Mouse (Mus musculus): ENCODE results near the gene Cox15. TPM values are rescaled to one million over a fixed set of nuclear protein-coding genes. Genes with fewer than 3 reads are reported as not detected.

Cox15 gene
- polyA plus RNA-seq, 1 experiment from 2014 or later, result 6.4 TPM

DNA sequence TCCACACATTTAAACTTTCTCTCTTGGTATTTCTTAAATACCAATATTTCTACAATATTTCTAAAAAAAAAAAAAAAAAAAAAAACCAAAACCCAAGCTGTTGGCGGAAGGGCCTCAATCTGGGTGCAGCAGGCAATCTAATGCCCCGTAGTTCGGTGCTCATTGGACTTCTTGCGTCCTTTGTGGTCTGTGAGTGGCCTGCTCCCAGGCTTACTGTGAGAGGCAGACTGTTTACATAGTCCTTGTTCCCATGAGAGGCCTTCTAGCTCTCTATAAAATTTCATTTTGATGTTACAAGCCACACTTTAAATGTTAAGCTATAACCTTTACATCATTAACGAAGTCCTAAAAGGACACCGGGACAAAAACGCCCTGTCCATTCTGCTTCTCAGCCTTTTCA, 44.6 kb downstream of the Cox15 start:
- 94% methylated on average over 7 of the region's 7 CpGs for WGBS
- DNase-seq (ENCODE audit: low spot score), result no peak

DNA sequence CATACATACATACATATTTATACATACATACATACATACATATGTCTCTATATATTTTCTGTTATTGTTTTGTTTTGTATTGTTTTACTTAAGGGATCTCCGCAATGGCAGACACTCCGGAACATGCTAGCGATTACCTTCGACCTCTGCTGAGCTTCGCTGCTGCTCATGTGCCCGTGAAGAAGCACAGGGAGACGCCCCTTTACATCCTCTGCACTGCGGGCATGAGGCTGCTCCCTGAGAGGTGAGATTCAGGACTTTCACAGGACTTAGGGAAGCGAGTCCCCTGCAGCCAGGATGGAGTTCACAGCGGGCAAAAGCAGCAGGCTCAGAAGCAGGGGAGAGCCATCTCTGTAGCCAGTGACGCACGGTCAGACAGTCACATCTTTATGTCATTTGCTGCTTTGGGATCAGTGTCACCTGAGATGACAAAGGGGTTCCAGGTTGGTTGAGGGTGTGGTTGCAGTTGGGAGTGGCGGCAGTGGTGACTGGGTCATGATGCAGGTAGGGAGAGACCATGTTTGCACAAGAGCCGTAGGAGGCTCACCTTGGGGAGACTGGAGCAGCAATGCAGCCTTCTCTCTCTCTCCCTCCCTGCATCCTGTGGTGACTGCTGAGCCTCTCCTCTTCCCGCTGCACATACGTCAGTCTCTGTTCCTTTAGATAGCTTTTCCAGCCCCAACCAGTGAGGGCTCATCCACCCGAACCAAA, 47.9 kb downstream of the Cox15 start:
- no peaks in the 10 kb centered on the region for H3K27me3 ChIP-seq (ENCODE audit: insufficient read depth, low read length)
- no peak for DNase-seq (ENCODE audit: low spot score)
- H3K9ac ChIP-seq (ENCODE audit: low read depth, low read length), result no peak overlapping the region
- no peak for ATAC-seq (replicated peaks; ENCODE audit: low FRiP score, low read depth)
- H3K4me3 ChIP-seq (replicated peaks; ENCODE audit: low read depth, low read length), result no peak overlapping the region
- WGBS, result 71% methylated on average over 17 of the region's 17 CpGs
- no peak for TF ChIP-seq CTCF (IDR thresholded peaks at IDR 0.05; ENCODE audit: low read depth)
- H3K4me1 ChIP-seq (replicated peaks; ENCODE audit: insufficient read depth, low read length), result no peaks in the 10 kb centered on the region
- peaks cover 13% of the 10 kb centered on the region; the same call in 1 of the 2 replicates for H3K36me3 ChIP-seq (ENCODE audit: insufficient read depth, low read length)
- H3K4me2 ChIP-seq (ENCODE audit: low read length), result no peak overlapping the region
- no peaks in the 10 kb centered on the region for H3K9me3 ChIP-seq (replicated peaks; ENCODE audit: low read length)
- H3K27ac ChIP-seq, result no peak overlapping the region

More for the DNA sequence above, 44.6 kb downstream of the Cox15 start:
- no peaks in the 10 kb centered on the region for H3K9me3 ChIP-seq (replicated peaks; ENCODE audit: low read length)
- H3K4me1 ChIP-seq (replicated peaks; ENCODE audit: insufficient read depth, low read length), result 0 out of 2 replicates have a peak, but pooled peaks cover 4% of the 10 kb centered on the region
- no peak overlapping the region for H3K27ac ChIP-seq
- H3K36me3 ChIP-seq (ENCODE audit: insufficient read depth, low read length), result peaks cover 13% of the 10 kb centered on the region; the same call in 1 of the 2 replicates
- no peak overlapping the region for H3K9ac ChIP-seq (ENCODE audit: low read depth, low read length)
- no peak overlapping the region for H3K4me2 ChIP-seq (ENCODE audit: low read length)
- no peaks in the 10 kb centered on the region for H3K27me3 ChIP-seq (ENCODE audit: insufficient read depth, low read length)
- no peak for ATAC-seq (replicated peaks; ENCODE audit: low FRiP score, low read depth)
- no peak overlapping the region for H3K4me3 ChIP-seq (replicated peaks; ENCODE audit: low read depth, low read length)
- TF ChIP-seq CTCF (IDR thresholded peaks at IDR 0.05; ENCODE audit: low read depth), result no peak

DNA sequence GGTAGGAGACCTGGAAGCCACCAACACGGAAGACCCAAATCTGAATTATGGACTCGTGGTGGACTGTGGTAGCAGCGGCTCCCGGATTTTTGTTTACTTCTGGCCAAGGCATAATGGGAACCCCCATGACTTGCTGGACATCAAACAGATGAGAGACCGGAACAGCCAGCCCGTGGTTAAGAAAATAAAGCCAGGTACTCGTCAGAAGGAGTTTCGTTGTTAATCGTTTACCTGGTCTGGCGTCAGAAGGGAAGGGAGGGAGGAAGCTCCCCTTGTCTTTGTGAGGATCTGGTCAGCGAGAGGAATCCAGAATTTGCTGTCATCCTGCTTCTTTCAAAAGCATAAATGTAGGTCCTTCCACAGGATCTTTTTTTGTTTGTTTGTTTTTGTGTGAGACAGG, 48.6 kb downstream of the Cox15 start:
- no peaks in the 10 kb centered on the region for H3K9me3 ChIP-seq (replicated peaks; ENCODE audit: low read length)
- no peak overlapping the region for H3K9ac ChIP-seq (ENCODE audit: low read depth, low read length)
- WGBS, result 63% methylated on average over 11 of the region's 11 CpGs
- H3K4me1 ChIP-seq (replicated peaks; ENCODE audit: insufficient read depth, low read length), result no peaks in the 10 kb centered on the region
- DNase-seq (ENCODE audit: low spot score) (no peak), ATAC-seq (replicated peaks; ENCODE audit: low FRiP score, low read depth) (no peak)
- H3K4me2 ChIP-seq (ENCODE audit: low read length), result no peak overlapping the region
- no peak for TF ChIP-seq CTCF (IDR thresholded peaks at IDR 0.05; ENCODE audit: low read depth)
- H3K4me3 ChIP-seq (replicated peaks; ENCODE audit: low read depth, low read length), result no peak overlapping the region
- H3K36me3 ChIP-seq (ENCODE audit: insufficient read depth, low read length), result peaks cover 13% of the 10 kb centered on the region; the same call in 1 of the 2 replicates
- no peak overlapping the region for H3K27ac ChIP-seq
- H3K27me3 ChIP-seq (ENCODE audit: insufficient read depth, low read length), result no peaks in the 10 kb centered on the region

DNA sequence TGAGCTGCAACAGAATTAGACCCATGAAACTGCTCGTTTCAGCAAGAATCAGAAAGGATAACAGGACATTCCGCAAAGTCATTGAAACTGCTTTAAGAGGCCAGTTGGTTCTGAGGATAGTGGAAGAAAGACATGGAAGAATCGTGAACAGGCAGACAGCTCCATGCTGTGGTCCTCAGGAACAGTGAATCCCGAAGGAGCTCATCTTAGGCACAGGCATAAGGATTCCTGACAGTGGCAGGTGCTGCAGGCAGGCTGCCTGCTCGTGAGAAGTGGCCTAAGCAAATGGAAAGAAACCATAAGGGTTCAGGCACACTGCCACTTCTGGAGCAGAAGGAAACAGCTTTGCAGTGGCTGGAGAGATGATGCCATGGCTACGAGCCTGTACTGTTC, 53.0 kb downstream of the Cox15 start:
- DNase-seq (ENCODE audit: low spot score), result no peak
- no peak for TF ChIP-seq CTCF (IDR thresholded peaks at IDR 0.05; ENCODE audit: low read depth)

DNA sequence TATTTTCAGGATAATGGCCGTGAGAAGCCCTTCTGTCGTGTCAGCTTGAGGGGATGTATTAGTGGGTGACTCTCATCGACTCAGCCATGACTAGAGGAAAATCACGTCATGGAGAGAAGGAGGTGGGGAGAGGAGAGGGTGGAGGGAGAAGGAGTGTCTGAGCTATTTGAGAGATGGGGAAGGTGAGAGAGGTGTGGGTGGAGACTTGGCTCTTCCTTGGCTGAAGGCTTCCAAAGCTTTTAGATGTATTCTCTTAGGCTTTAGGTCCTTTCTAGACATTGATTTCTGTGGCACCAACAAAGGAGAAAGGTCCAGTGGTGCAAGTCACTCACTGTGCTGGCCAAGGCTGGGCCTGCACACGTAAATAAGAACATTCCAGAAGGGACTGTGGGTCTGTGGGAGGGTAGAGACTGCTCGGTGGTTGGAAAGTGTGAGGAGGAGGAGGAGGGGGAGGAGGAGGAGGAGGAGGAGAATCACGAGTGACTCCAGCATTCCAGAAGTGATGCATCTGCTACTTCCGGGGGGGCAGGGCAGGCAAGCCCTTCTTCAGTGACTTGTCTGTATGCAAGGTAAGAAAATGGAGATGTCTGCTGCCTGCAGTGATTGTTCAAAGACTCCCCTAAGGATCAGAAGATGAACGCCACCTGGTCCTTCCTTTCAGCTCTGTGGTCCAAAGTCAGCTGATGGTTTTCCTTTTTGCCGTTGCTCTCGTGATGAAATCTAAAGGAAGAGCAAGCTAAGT, 53.6 kb downstream of the Cox15 start:
- Histone ChIP-seq H3K9ac (ENCODE audit: low read depth, low read length) (no peak overlapping the region), H3K27ac (0 out of 2 replicates have a peak overlapping the region, but pooled peaks have one; percentile 10), H3K4me1 (replicated peaks; ENCODE audit: insufficient read depth, low read length) (no peaks in the 10 kb centered on the region), H3K27me3 (ENCODE audit: insufficient read depth, low read length) (no peaks in the 10 kb centered on the region), H3K4me2 (ENCODE audit: low read length) (no peak overlapping the region), H3K36me3 (ENCODE audit: insufficient read depth, low read length) (peaks cover 4% of the 10 kb centered on the region; the same call in 1 of the 2 replicates), H3K4me3 (replicated peaks; ENCODE audit: low read depth, low read length) (no peak overlapping the region), H3K9me3 (replicated peaks; ENCODE audit: low read length) (no peaks in the 10 kb centered on the region)
- no peak for DNase-seq (ENCODE audit: low spot score)
- no peak for ATAC-seq (replicated peaks; ENCODE audit: low FRiP score, low read depth)
- WGBS, result 45% methylated on average over 11 of the region's 11 CpGs
- TF ChIP-seq CTCF (IDR thresholded peaks at IDR 0.05; ENCODE audit: low read depth), result no peak

More for the DNA sequence above, 53.0 kb downstream of the Cox15 start:
- peaks cover 5% of the 10 kb centered on the region; the same call in 1 of the 2 replicates for H3K36me3 ChIP-seq (ENCODE audit: insufficient read depth, low read length)
- no peak overlapping the region for H3K9ac ChIP-seq (ENCODE audit: low read depth, low read length)
- ATAC-seq (replicated peaks; ENCODE audit: low FRiP score, low read depth), result no peak
- H3K4me2 ChIP-seq (ENCODE audit: low read length), result no peak overlapping the region
- no peaks in the 10 kb centered on the region for H3K4me1 ChIP-seq (replicated peaks; ENCODE audit: insufficient read depth, low read length)
- no peaks in the 10 kb centered on the region for H3K27me3 ChIP-seq (ENCODE audit: insufficient read depth, low read length)
- H3K4me3 ChIP-seq (replicated peaks; ENCODE audit: low read depth, low read length), result no peak overlapping the region
- 0 out of 2 replicates have a peak overlapping the region, but pooled peaks have one; percentile 10 for H3K27ac ChIP-seq
- WGBS, result 81% methylated on average over 6 of the region's 6 CpGs
- H3K9me3 ChIP-seq (replicated peaks; ENCODE audit: low read length), result no peaks in the 10 kb centered on the region

DNA sequence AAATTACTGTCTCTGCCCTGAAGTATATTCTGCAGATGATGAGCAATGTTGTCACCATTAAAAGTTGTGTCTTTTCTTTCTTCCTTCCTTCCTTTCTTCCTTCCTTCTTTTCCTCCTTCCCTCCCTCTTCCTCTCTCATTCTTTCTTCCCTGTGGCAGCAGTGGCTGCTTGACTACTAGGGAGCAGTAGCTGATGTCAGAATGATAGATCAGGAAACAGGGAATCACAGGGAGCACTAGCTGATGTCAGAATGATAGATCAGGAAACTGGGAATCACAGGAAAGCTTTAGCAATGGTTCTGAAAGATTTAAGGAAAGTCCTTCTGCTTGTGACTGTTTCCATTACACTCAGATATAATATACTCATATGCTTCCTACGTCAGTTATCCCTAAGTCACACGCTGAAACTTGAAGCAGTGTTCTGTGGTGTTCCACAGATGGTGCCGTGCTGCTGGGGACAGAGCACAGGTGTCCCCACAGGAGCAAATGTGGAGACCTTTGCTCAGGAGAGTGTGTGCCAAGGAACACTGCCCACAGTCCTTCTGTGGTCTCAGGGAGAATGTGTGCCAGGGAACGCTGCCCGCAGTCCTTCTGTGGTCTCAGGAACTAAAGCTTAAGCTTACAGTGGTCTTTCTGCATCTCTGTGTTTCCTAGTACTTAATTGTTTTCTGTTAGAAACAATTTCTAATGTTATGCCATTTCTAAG, 55.0 kb downstream of the Cox15 start:
- H3K9me3 ChIP-seq (replicated peaks; ENCODE audit: low read length), result no peaks in the 10 kb centered on the region
- TF ChIP-seq CTCF (IDR thresholded peaks at IDR 0.05; ENCODE audit: low read depth), result no peak
- H3K4me2 ChIP-seq (ENCODE audit: low read length), result no peak overlapping the region
- WGBS, result 85% methylated on average over 5 of the region's 5 CpGs
- DNase-seq (ENCODE audit: low spot score), result no peak
- H3K9ac ChIP-seq (ENCODE audit: low read depth, low read length), result no peak overlapping the region
- H3K4me3 ChIP-seq (replicated peaks; ENCODE audit: low read depth, low read length), result no peak overlapping the region
- no peak for ATAC-seq (replicated peaks; ENCODE audit: low FRiP score, low read depth)
- H3K4me1 ChIP-seq (replicated peaks; ENCODE audit: insufficient read depth, low read length), result no peaks in the 10 kb centered on the region; the same call in 1 of the 2 replicates
- no peaks in the 10 kb centered on the region for H3K27me3 ChIP-seq (ENCODE audit: insufficient read depth, low read length)
- H3K36me3 ChIP-seq (ENCODE audit: insufficient read depth, low read length), result peaks cover 4% of the 10 kb centered on the region; the same call in 1 of the 2 replicates
- no peak overlapping the region for H3K27ac ChIP-seq

Measured in kidney, postnatal 0 days (tissue).